Mouse (Mus musculus): Measurements from ENCODE around the gene Angptl8. TPM values are rescaled to one million over a fixed set of nuclear protein-coding genes. Genes with fewer than 3 reads are reported as not detected.
A peak's percentile ranks its signal among the peaks of the same experiment; 100 is the strongest.

Angptl8 gene
- polyA plus RNA-seq, 1 experiment from 2014 or later: not detected

DNA sequence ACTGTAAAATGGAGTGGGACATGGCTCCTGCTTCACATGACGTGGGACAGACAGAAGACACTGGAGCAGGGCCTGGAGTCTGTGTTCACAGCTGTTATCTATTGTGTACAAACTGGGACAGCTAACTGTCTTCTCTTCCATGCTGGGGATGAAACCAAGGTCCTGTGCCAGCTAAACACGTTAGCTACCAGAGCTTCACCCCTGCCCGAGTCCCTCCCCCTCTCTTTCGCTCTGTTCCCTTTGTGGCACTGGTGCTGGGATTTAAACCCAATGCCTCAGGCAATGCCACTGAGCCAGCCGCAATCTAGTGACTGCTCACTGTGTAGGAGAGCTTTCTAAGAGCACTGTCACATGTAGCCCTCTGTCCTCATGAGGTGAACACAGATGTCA lies 4.9 kb upstream of the Angptl8 start:
- Histone ChIP-seq H3K27me3 (ENCODE audit: control insufficient read depth, insufficient read depth, low read length) (no peaks in the 10 kb centered on the region), H3K4me2 (ENCODE audit: low read depth, low read length) (no peak overlapping the region), H3K4me3 (ENCODE audit: low read depth, low read length) (no peak overlapping the region), H3K9ac (replicated peaks; ENCODE audit: low read length) (no peak overlapping the region), H3K27ac (replicated peaks; ENCODE audit: low read depth, low read length) (no peak overlapping the region), H3K9me3 (replicated peaks; ENCODE audit: control insufficient read depth, low read length) (no peaks in the 10 kb centered on the region), H3K36me3 (replicated peaks; ENCODE audit: control insufficient read depth, insufficient read depth, low read depth, low read length) (peaks cover 4% of the 10 kb centered on the region), H3K4me1 (ENCODE audit: control insufficient read depth, insufficient read depth, low read length) (no peaks in the 10 kb centered on the region)
- DNase-seq (ENCODE audit: low spot score) (no peak), ATAC-seq (replicated peaks; ENCODE audit: insufficient number of reproducible peaks, low FRiP score, low TSS enrichment, low read depth) (no peak)
- WGBS: 78% methylated on average over 5 of the region's 5 CpGs

DNA sequence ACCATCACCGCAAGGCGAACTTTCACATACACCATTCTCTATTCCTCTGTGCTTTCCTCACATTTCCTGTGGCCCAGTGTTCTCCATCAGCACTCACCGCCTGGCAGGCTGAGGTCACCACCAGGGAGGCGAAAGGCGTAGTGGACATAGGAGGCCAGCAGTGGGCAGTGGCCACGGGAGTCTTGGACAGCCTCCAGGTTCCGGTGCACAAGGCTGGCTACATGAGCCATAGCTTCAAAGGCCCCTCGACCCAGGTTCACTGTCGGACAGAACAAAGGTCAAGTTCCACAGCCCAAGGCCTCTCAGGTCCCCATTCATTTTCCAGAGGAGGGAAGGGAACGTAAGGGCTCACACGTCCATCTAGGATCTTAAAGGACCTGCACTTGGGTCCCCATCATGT lies 4.4 kb upstream of the Angptl8 start:
- Histone ChIP-seq H3K4me2 (ENCODE audit: low read depth, low read length) (no peak overlapping the region), H3K4me3 (ENCODE audit: low read depth, low read length) (no peak overlapping the region), H3K9me3 (replicated peaks; ENCODE audit: control insufficient read depth, low read length) (no peaks in the 10 kb centered on the region), H3K27ac (replicated peaks; ENCODE audit: low read depth, low read length) (no peak overlapping the region), H3K36me3 (replicated peaks; ENCODE audit: control insufficient read depth, insufficient read depth, low read depth, low read length) (peaks cover 4% of the 10 kb centered on the region), H3K4me1 (ENCODE audit: control insufficient read depth, insufficient read depth, low read length) (no peaks in the 10 kb centered on the region), H3K27me3 (ENCODE audit: control insufficient read depth, insufficient read depth, low read length) (no peaks in the 10 kb centered on the region), H3K9ac (replicated peaks; ENCODE audit: low read length) (no peak overlapping the region)
- no peak for ATAC-seq (replicated peaks; ENCODE audit: insufficient number of reproducible peaks, low FRiP score, low TSS enrichment, low read depth)
- DNase-seq (ENCODE audit: low spot score): no peak
- WGBS: 81% methylated on average over 11 of the region's 11 CpGs

DNA sequence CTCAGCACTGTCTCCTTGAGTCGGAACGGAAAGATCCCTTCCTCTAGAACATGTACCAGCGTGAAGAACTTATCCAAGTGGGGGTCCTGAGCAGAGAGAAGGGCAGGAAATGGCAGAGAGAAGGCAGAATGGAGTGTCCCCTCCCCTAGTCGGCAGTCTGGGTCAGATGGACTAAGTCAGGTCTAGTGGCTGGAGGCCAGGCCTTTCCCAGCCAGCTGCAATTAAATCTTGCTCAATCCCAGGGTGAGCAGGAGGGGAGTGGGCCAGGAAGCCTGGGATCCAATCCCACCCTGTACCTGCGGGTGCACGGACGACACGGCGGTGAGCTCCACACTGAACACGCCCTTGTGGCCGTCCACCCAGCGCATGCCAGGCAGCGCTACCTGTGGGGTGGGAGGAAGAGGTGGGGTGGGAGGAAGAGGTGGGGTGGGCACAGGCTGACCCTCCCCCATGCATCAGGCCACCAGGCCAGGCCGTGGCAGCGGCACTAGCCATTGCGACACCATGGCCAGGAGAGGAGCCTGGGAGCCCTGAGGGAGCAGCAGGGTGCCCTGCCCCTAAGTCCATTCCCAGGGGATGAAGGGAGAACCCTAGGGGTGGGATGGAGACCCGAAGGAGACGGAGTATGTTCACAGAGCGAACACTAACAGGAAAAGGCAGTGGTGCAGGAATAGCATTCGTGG lies 3.6 kb upstream of the Angptl8 start:
- Histone ChIP-seq H3K9ac (replicated peaks; ENCODE audit: low read length) (no peak overlapping the region), H3K4me2 (ENCODE audit: low read depth, low read length) (no peak overlapping the region), H3K27me3 (ENCODE audit: control insufficient read depth, insufficient read depth, low read length) (no peaks in the 10 kb centered on the region), H3K4me3 (ENCODE audit: low read depth, low read length) (no peak overlapping the region), H3K4me1 (ENCODE audit: control insufficient read depth, insufficient read depth, low read length) (no peaks in the 10 kb centered on the region), H3K27ac (replicated peaks; ENCODE audit: low read depth, low read length) (no peak overlapping the region), H3K9me3 (replicated peaks; ENCODE audit: control insufficient read depth, low read length) (no peaks in the 10 kb centered on the region), H3K36me3 (replicated peaks; ENCODE audit: control insufficient read depth, insufficient read depth, low read depth, low read length) (peaks cover 4% of the 10 kb centered on the region)
- DNase-seq (ENCODE audit: low spot score) (no peak), ATAC-seq (replicated peaks; ENCODE audit: insufficient number of reproducible peaks, low FRiP score, low TSS enrichment, low read depth) (no peak)
- 93% methylated on average over 20 of the region's 20 CpGs for WGBS

DNA sequence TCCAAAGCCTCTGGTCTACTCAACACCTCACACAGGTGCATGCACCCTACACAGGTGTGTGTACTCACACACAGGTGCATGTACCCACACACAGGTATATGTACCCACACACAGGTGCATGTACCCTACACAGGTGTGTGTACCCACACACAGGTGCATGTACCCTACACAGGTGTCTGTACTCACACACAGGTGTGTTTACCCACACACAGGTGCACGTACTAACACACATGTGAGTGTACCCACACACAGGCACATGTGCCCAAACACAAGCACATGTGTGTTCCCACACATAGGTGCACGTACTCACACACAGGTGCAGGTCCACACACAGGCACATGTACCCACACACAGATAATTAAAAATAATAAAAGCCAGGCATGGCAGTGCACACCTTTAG lies 2.4 kb downstream of the Angptl8 start:
- Histone ChIP-seq H3K27ac (replicated peaks; ENCODE audit: low read depth, low read length) (no peak overlapping the region), H3K4me1 (ENCODE audit: control insufficient read depth, insufficient read depth, low read length) (no peaks in the 10 kb centered on the region), H3K9ac (replicated peaks; ENCODE audit: low read length) (no peak overlapping the region), H3K4me2 (ENCODE audit: low read depth, low read length) (no peak overlapping the region), H3K4me3 (ENCODE audit: low read depth, low read length) (no peak overlapping the region), H3K36me3 (replicated peaks; ENCODE audit: control insufficient read depth, insufficient read depth, low read depth, low read length) (peaks cover 2% of the 10 kb centered on the region), H3K9me3 (replicated peaks; ENCODE audit: control insufficient read depth, low read length) (no peaks in the 10 kb centered on the region), H3K27me3 (ENCODE audit: control insufficient read depth, insufficient read depth, low read length) (no peaks in the 10 kb centered on the region)
- DNase-seq (ENCODE audit: low spot score) (no peak), ATAC-seq (replicated peaks; ENCODE audit: insufficient number of reproducible peaks, low FRiP score, low TSS enrichment, low read depth) (no peak)
- 95% methylated on average over 2 of the region's 2 CpGs for WGBS

DNA sequence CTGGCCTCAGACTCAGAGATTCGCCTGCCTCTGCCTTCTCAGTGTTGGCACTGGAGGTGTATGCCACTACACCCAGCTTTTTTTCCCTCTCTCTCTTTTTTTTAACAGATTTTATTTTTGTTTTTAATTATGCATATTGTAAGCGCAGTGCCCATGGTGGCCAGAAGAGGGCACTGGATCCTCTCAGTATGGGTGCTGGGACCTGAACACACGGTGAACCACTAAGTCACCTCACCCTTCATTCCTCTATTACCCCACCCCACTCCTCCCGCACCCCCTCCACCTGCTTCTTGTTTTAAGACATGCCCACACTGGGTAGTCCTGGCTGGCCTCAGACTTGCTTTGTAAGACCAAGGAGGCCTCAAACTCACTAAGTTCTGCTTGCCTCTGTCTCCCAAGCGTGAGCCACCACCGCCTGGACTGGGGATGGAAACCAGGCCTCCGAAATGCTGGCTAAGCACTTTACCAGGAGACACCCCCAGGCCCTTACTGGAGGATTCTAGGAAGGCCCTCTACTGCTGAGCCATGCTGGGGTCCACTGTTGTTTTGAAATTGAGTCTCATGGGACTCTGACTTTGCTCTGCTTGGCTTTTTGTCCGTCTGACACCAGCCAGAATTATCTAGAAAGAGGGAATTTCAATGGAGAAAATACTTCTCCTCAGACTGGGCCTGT lies 4.9 kb downstream of the Angptl8 start:
- H3K4me3 ChIP-seq (ENCODE audit: low read depth, low read length): no peak overlapping the region
- no peak overlapping the region for H3K4me2 ChIP-seq (ENCODE audit: low read depth, low read length)
- 52% methylated on average over 8 of the region's 8 CpGs for WGBS
- H3K9ac ChIP-seq (replicated peaks; ENCODE audit: low read length): no peak overlapping the region
- no peaks in the 10 kb centered on the region for H3K4me1 ChIP-seq (ENCODE audit: control insufficient read depth, insufficient read depth, low read length)
- no peaks in the 10 kb centered on the region for H3K9me3 ChIP-seq (replicated peaks; ENCODE audit: control insufficient read depth, low read length)
- DNase-seq (ENCODE audit: low spot score) (peak; percentile 64), ATAC-seq (replicated peaks; ENCODE audit: insufficient number of reproducible peaks, low FRiP score, low TSS enrichment, low read depth) (0 out of 2 replicates have a peak, but pooled peaks have one; percentile 61)
- no peak overlapping the region for H3K27ac ChIP-seq (replicated peaks; ENCODE audit: low read depth, low read length)
- H3K27me3 ChIP-seq (ENCODE audit: control insufficient read depth, insufficient read depth, low read length): no peaks in the 10 kb centered on the region
- peaks cover 2% of the 10 kb centered on the region; the same call in 1 of the 2 replicates for H3K36me3 ChIP-seq (replicated peaks; ENCODE audit: control insufficient read depth, insufficient read depth, low read depth, low read length)

DNA sequence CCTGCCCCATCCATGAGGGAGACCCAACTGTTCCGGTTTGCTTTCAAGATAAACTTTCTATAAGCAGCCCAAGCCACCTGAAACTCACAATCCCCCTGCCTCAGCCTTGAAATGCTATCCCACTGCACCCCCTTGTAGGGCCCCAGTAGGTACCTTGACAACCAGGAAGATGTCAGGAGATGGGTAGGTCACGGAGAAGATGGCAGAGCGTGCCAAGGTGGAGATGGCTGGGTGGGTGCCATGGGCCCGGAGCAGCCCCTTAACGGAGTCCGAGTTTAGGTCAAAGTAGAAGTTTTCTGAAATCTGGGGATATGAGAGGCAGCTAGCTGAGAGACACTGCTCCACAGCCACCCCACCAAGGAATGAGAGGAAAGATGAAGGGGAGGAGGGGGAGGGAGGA lies 6.0 kb downstream of the Angptl8 start:
- no peak for ATAC-seq (replicated peaks; ENCODE audit: insufficient number of reproducible peaks, low FRiP score, low TSS enrichment, low read depth)
- H3K27me3 ChIP-seq (ENCODE audit: control insufficient read depth, insufficient read depth, low read length): no peaks in the 10 kb centered on the region
- no peak overlapping the region for H3K4me2 ChIP-seq (ENCODE audit: low read depth, low read length)
- no peaks in the 10 kb centered on the region for H3K9me3 ChIP-seq (replicated peaks; ENCODE audit: control insufficient read depth, low read length)
- 94% methylated on average over 6 of the region's 6 CpGs for WGBS
- no peaks in the 10 kb centered on the region for H3K4me1 ChIP-seq (ENCODE audit: control insufficient read depth, insufficient read depth, low read length)
- H3K9ac ChIP-seq (replicated peaks; ENCODE audit: low read length): no peak overlapping the region
- H3K27ac ChIP-seq (replicated peaks; ENCODE audit: low read depth, low read length): no peak overlapping the region
- no peak overlapping the region for H3K4me3 ChIP-seq (ENCODE audit: low read depth, low read length)
- 0 out of 2 replicates have a peak, but pooled peaks cover 2% of the 10 kb centered on the region for H3K36me3 ChIP-seq (replicated peaks; ENCODE audit: control insufficient read depth, insufficient read depth, low read depth, low read length)
- no peak for DNase-seq (ENCODE audit: low spot score)

DNA sequence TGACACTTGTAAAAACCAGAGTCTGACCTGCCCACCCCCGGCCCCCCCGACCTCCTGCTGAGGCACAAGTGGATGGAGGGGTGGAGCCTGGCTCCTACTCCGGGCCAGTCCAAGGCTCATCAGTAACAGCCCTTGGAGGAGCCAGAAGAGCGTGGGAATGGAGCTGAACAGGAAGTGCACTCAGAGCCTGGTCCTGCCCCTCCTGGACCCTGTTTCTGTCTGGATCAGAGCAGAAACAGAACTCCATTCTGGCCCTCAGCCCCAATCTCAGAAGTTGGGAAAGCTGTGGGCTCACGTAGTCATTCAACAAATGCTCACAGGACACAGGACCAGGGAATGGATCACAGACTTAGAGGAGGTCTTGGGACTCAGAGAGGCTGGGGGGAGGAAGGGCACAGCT lies 7.1 kb downstream of the Angptl8 start:
- WGBS: 50% methylated on average over 5 of the region's 5 CpGs
- 0 out of 2 replicates have a peak, but pooled peaks cover 2% of the 10 kb centered on the region for H3K36me3 ChIP-seq (replicated peaks; ENCODE audit: control insufficient read depth, insufficient read depth, low read depth, low read length)
- no peak overlapping the region for H3K27ac ChIP-seq (replicated peaks; ENCODE audit: low read depth, low read length)
- DNase-seq (ENCODE audit: low spot score) (no peak), ATAC-seq (replicated peaks; ENCODE audit: insufficient number of reproducible peaks, low FRiP score, low TSS enrichment, low read depth) (no peak)
- peaks cover 10% of the 10 kb centered on the region for H3K4me1 ChIP-seq (ENCODE audit: control insufficient read depth, insufficient read depth, low read length)
- no peaks in the 10 kb centered on the region for H3K27me3 ChIP-seq (ENCODE audit: control insufficient read depth, insufficient read depth, low read length)
- no peak overlapping the region for H3K9ac ChIP-seq (replicated peaks; ENCODE audit: low read length)
- H3K4me3 ChIP-seq (ENCODE audit: low read depth, low read length): no peak overlapping the region
- no peaks in the 10 kb centered on the region for H3K9me3 ChIP-seq (replicated peaks; ENCODE audit: control insufficient read depth, low read length)
- H3K4me2 ChIP-seq (ENCODE audit: low read depth, low read length): no peak overlapping the region

DNA sequence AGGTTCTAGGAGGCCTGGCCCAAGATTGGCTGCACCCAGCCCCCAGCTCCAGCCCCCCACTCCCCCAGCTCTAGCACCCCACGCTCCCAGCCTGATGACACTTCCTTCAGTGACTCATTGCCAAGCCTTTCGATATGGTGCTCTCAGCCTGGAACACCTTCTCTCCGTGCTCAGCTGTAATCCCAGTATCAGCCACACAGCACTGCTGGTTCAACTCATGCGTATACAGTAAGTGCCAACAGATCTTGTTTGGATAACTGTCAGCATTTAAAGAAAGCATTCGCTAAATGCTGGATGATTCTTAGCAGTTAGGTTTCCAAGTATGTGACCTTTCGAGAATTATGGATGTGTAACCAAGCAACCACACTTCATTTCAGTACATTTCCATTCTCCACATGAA lies 7.8 kb downstream of the Angptl8 start:
- H3K27me3 ChIP-seq (ENCODE audit: control insufficient read depth, insufficient read depth, low read length): no peaks in the 10 kb centered on the region
- no peak overlapping the region for H3K27ac ChIP-seq (replicated peaks; ENCODE audit: low read depth, low read length)
- H3K4me2 ChIP-seq (ENCODE audit: low read depth, low read length): no peak overlapping the region
- H3K4me3 ChIP-seq (ENCODE audit: low read depth, low read length): no peak overlapping the region
- DNase-seq (ENCODE audit: low spot score) (no peak), ATAC-seq (replicated peaks; ENCODE audit: insufficient number of reproducible peaks, low FRiP score, low TSS enrichment, low read depth) (no peak)
- H3K9ac ChIP-seq (replicated peaks; ENCODE audit: low read length): no peak overlapping the region
- H3K4me1 ChIP-seq (ENCODE audit: control insufficient read depth, insufficient read depth, low read length): peaks cover 17% of the 10 kb centered on the region
- 84% methylated on average over 6 of the region's 6 CpGs for WGBS
- no peaks in the 10 kb centered on the region for H3K9me3 ChIP-seq (replicated peaks; ENCODE audit: control insufficient read depth, low read length)
- 0 out of 2 replicates have a peak, but pooled peaks cover 2% of the 10 kb centered on the region for H3K36me3 ChIP-seq (replicated peaks; ENCODE audit: control insufficient read depth, insufficient read depth, low read depth, low read length)
